Mouse (Mus musculus): ENCODE results near the gene Tmco2.
"Not testable (repeated sequence)": the region's sequence is repeated elsewhere in the genome, so short reads cannot be mapped to it uniquely, and the experiment has no call there.

Tmco2 gene

GRCm38 (mm10) chr4:121109126-121109525 lies at the start of gene Tmco2:
Gene Tmco2 (minus strand): TSS chr4:121109226.
- in situ Hi-C loops (cut with MboI; ENCODE audit: low sequenced_read_pairs): no loop called here

GRCm38 (mm10) chr4:121103304-121103703 lies 5.7 kb downstream of the Tmco2 start:
- in situ Hi-C loops (cut with MboI; ENCODE audit: low sequenced_read_pairs): no loop called here

GRCm38 (mm10) chr4:121097650-121098378 lies 11.2 kb downstream of the Tmco2 start, which contains the start of gene Zmpste24:
Gene Zmpste24 (minus strand): TSS chr4:121098241.
- in situ Hi-C loops (cut with MboI; ENCODE audit: low sequenced_read_pairs): no loop called here

GRCm38 (mm10) chr4:121090211-121090610 lies 18.8 kb downstream of the Tmco2 start:
- in situ Hi-C loops (cut with MboI; ENCODE audit: low sequenced_read_pairs): no loop called here

- in situ Hi-C loops (cut with MboI; ENCODE audit: low sequenced_read_pairs): no loop called here
These were observed 20.3 kb downstream of the Tmco2 start for GRCm38 (mm10) chr4:121088696-121089095.

- in situ Hi-C loops (cut with MboI; ENCODE audit: low sequenced_read_pairs): no loop called here
These were observed 24.5 kb downstream of the Tmco2 start for GRCm38 (mm10) chr4:121084506-121084905.

GRCm38 (mm10) chr4:121080395-121080794 lies 28.6 kb downstream of the Tmco2 start:
- in situ Hi-C loops (cut with MboI; ENCODE audit: low sequenced_read_pairs): no loop called here

- in situ Hi-C loops (cut with MboI; ENCODE audit: low sequenced_read_pairs): no loop called here
These were observed 30.9 kb downstream of the Tmco2 start for GRCm38 (mm10) chr4:121077915-121078646.

- in situ Hi-C loops (cut with MboI; ENCODE audit: low sequenced_read_pairs): no loop called here
These were observed 34.8 kb downstream of the Tmco2 start for GRCm38 (mm10) chr4:121074250-121074649.

- in situ Hi-C loops (cut with MboI; ENCODE audit: low sequenced_read_pairs): no loop called here
These were observed 43.7 kb downstream of the Tmco2 start for GRCm38 (mm10) chr4:121065336-121065735.

GRCm38 (mm10) chr4:121059218-121059617 lies 49.8 kb downstream of the Tmco2 start:
- in situ Hi-C loops (cut with MboI; ENCODE audit: low sequenced_read_pairs): not testable (repeated sequence)

- in situ Hi-C loops (cut with MboI; ENCODE audit: low sequenced_read_pairs): no loop called here
These were observed 52.0 kb downstream of the Tmco2 start for GRCm38 (mm10) chr4:121057032-121057431.

- in situ Hi-C loops (cut with MboI; ENCODE audit: low sequenced_read_pairs): no loop called here
These were observed 52.7 kb downstream of the Tmco2 start for GRCm38 (mm10) chr4:121056342-121056741.
